Mouse (Mus musculus) liver, embryonic 15.5 days (tissue): Measurements from ENCODE around the gene Mcm7. TPM values are rescaled to one million over a fixed set of nuclear protein-coding genes. Genes with fewer than 3 reads are reported as not detected.
A peak's percentile ranks its signal among the peaks of the same experiment; 100 is the strongest.

Experiments
- ATAC-seq: fragments of 200-750 bp; cut with Nextera tagmentation; 2 replicates; pipeline ENCODE4 v1.8.0; 2017; ENCODE audit warnings: moderate number of reproducible peaks, mild to moderate bottlenecking, moderate library complexity; ENCODE audit not compliant: insufficient read depth
- H3K27ac ChIP-seq: fragments of 300-500 bp; sonication (generic); replicated peaks from 2 replicates; pipeline ENCODE4 v1.5.1; 2015; ENCODE audit warnings: mild to moderate bottlenecking, inconsistent platforms
- H3K27me3 ChIP-seq: fragments of 300-500 bp; sonication (generic); 2 replicates; pipeline ENCODE4 v1.6.1; 2015; ENCODE audit warnings: mild to moderate bottlenecking, inconsistent platforms
- H3K36me3 ChIP-seq: fragments of 300-500 bp; sonication (generic); replicated peaks from 2 replicates; pipeline ENCODE4 v1.6.1; 2015; ENCODE audit warnings: moderate library complexity, mild to moderate bottlenecking, inconsistent platforms
- H3K4me1 ChIP-seq: fragments of 300-500 bp; sonication (generic); replicated peaks from 2 replicates; pipeline ENCODE4 v1.6.1; 2015; ENCODE audit warnings: inconsistent platforms
- H3K4me2 ChIP-seq: fragments of 300-500 bp; sonication (generic); 2 replicates; pipeline ENCODE4 v1.6.1; 2015; ENCODE audit warnings: moderate library complexity, mild to moderate bottlenecking, inconsistent platforms
- H3K4me3 ChIP-seq: fragments of 300-500 bp; sonication (generic); replicated peaks from 2 replicates; pipeline ENCODE4 v1.5.1; 2015; ENCODE audit warnings: mild to moderate bottlenecking, inconsistent platforms
- H3K9ac ChIP-seq: fragments of 300-500 bp; sonication (generic); 2 replicates; pipeline ENCODE4 v1.6.1; 2015; ENCODE audit warnings: moderate library complexity, mild to moderate bottlenecking, inconsistent platforms
- H3K9me3 ChIP-seq: fragments of 300-500 bp; sonication (generic); replicated peaks from 2 replicates; pipeline ENCODE4 v1.6.1; 2016; ENCODE audit warnings: inconsistent platforms
- WGBS: fragments of 180-500 bp; shearing (Covaris S2); methylation state at CpG from one replicate; pipeline ENCODE4 v1.1.7; 2015; ENCODE audit warnings: mixed read lengths; ENCODE audit not compliant: insufficient replicate concordance; 5-methylcytosine and 5-hydroxymethylcytosine counted together
- polyA plus RNA-seq: library from polyadenylated mRNA; unstranded; fragments of >200 nt; fragmentation: Nextera tagmentation; extraction: Ambion mirVana; gene quantifications from 2 replicates; pipeline ENCODE4 v1.2.1, GENCODE M21; 2015

Gene Mcm7
- polyA plus RNA-seq, 1 experiment from 2014 or later: 174 TPM

- peak overlapping the region; percentile 79 for H3K4me2 ChIP-seq
- H3K36me3 ChIP-seq: peaks cover 26% of the 10 kb centered on the region
- 51% methylated on average over 3 of the region's 3 CpGs for WGBS
- H3K9ac ChIP-seq: no peak overlapping the region
- H3K27ac ChIP-seq: no peak overlapping the region
- no peak for ATAC-seq
- H3K4me3 ChIP-seq: peak overlapping the region; percentile 83
- H3K27me3 ChIP-seq: no peaks in the 10 kb centered on the region
- H3K4me1 ChIP-seq: peaks cover 17% of the 10 kb centered on the region
- H3K9me3 ChIP-seq: no peaks in the 10 kb centered on the region
These were observed 17.8 kb downstream of the Mcm7 start for GRCm38 (mm10) chr5:138154390-138154789.

GRCm38 (mm10) chr5:138138585-138138984 is 33.6 kb downstream of the Mcm7 start:
- Histone ChIP-seq H3K4me3 (no peak overlapping the region), H3K36me3 (peaks cover 22% of the 10 kb centered on the region), H3K9ac (no peak overlapping the region), H3K4me1 (peaks cover 18% of the 10 kb centered on the region), H3K4me2 (no peak overlapping the region), H3K9me3 (no peaks in the 10 kb centered on the region), H3K27me3 (no peaks in the 10 kb centered on the region), H3K27ac (no peak overlapping the region)
- 14% methylated on average over 4 of the region's 4 CpGs for WGBS
- no peak for ATAC-seq

GRCm38 (mm10) chr5:138137935-138138549 is 34.2 kb downstream of the Mcm7 start:
- Histone ChIP-seq H3K4me1 (peaks cover 18% of the 10 kb centered on the region), H3K9me3 (no peaks in the 10 kb centered on the region), H3K27me3 (no peaks in the 10 kb centered on the region), H3K4me2 (no peak overlapping the region), H3K4me3 (no peak overlapping the region), H3K9ac (no peak overlapping the region), H3K36me3 (peaks cover 23% of the 10 kb centered on the region), H3K27ac (no peak overlapping the region)
- ATAC-seq: peak; percentile 50
- 48% methylated on average over 8 of the region's 8 CpGs for WGBS

GRCm38 (mm10) chr5:138137257-138137656 is 35.0 kb downstream of the Mcm7 start:
- H3K9ac ChIP-seq: no peak overlapping the region
- 14% methylated on average over 4 of the region's 4 CpGs for WGBS
- H3K36me3 ChIP-seq: peaks cover 31% of the 10 kb centered on the region
- H3K4me3 ChIP-seq: no peak overlapping the region
- no peak overlapping the region for H3K27ac ChIP-seq
- H3K4me1 ChIP-seq: peaks cover 18% of the 10 kb centered on the region
- no peaks in the 10 kb centered on the region for H3K27me3 ChIP-seq
- no peaks in the 10 kb centered on the region for H3K9me3 ChIP-seq
- no peak overlapping the region for H3K4me2 ChIP-seq
- peak; percentile 72 for ATAC-seq

GRCm38 (mm10) chr5:138132425-138133064 is 39.7 kb downstream of the Mcm7 start:
- no peak overlapping the region for H3K4me2 ChIP-seq
- H3K27me3 ChIP-seq: no peaks in the 10 kb centered on the region
- WGBS: 76% methylated on average over 5 of the region's 5 CpGs
- no peak for ATAC-seq
- H3K36me3 ChIP-seq: peaks cover 68% of the 10 kb centered on the region
- no peak overlapping the region for H3K9ac ChIP-seq
- no peak overlapping the region for H3K4me3 ChIP-seq
- H3K9me3 ChIP-seq: no peaks in the 10 kb centered on the region
- peaks cover 10% of the 10 kb centered on the region for H3K4me1 ChIP-seq
- H3K27ac ChIP-seq: no peak overlapping the region

GRCm38 (mm10) chr5:138118041-138118440 is 54.2 kb downstream of the Mcm7 start:
- Histone ChIP-seq H3K36me3 (peaks cover 22% of the 10 kb centered on the region), H3K27me3 (no peaks in the 10 kb centered on the region), H3K4me3 (peak overlapping the region; percentile 85), H3K4me1 (peaks cover 35% of the 10 kb centered on the region), H3K4me2 (peak overlapping the region; percentile 75), H3K9me3 (no peaks in the 10 kb centered on the region), H3K27ac (peak overlapping the region; percentile 95), H3K9ac (peak overlapping the region; percentile 73; the same call in 1 of the 2 replicates)
- no peak for ATAC-seq
- 49% methylated on average over 3 of the region's 3 CpGs for WGBS

GRCm38 (mm10) chr5:138117199-138118015 is 54.8 kb downstream of the Mcm7 start:
- Histone ChIP-seq H3K9me3 (no peaks in the 10 kb centered on the region), H3K4me2 (peak overlapping the region; percentile 75), H3K27me3 (no peaks in the 10 kb centered on the region), H3K9ac (peak overlapping the region; percentile 73), H3K27ac (peak overlapping the region; percentile 95), H3K36me3 (peaks cover 19% of the 10 kb centered on the region), H3K4me1 (peaks cover 33% of the 10 kb centered on the region), H3K4me3 (peak overlapping the region; percentile 85)
- 4% methylated on average over 16 of the region's 16 CpGs for WGBS
- peak; percentile 44 for ATAC-seq

- peak within 1 kb of the TSS; percentile 75 for H3K4me2 ChIP-seq
- no peaks in the 10 kb centered on the region for H3K9me3 ChIP-seq
- peak within 1 kb of the TSS; percentile 73 for H3K9ac ChIP-seq
- peak within 1 kb of the TSS; percentile 85 for H3K4me3 ChIP-seq
- H3K27ac ChIP-seq: peak within 1 kb of the TSS; percentile 95
- ATAC-seq: peak; percentile 95
- 7% methylated on average over 38 of the region's 38 CpGs for WGBS
- H3K4me1 ChIP-seq: peaks cover 33% of the 10 kb centered on the region
- H3K36me3 ChIP-seq: peaks cover 14% of the 10 kb centered on the region
- no peaks in the 10 kb centered on the region for H3K27me3 ChIP-seq
These were observed 55.7 kb downstream of the Mcm7 start, which contains the start of gene Zscan21 for GRCm38 (mm10) chr5:138116255-138117198. Gene Zscan21, plus strand, starts transcription at chr5:138116903.
